Mouse (Mus musculus) left cerebral cortex, adult 11 months (tissue): ENCODE measurements around the gene Kif5c.
A peak's percentile ranks its signal among the peaks of the same experiment; 100 is the strongest.

ENCODE experiments used
- DNase-seq: peaks from one replicate; pipeline ENCODE4 v3.0.0; 2022; ENCODE audit warnings: low spot score

Gene Kif5c

DNA sequence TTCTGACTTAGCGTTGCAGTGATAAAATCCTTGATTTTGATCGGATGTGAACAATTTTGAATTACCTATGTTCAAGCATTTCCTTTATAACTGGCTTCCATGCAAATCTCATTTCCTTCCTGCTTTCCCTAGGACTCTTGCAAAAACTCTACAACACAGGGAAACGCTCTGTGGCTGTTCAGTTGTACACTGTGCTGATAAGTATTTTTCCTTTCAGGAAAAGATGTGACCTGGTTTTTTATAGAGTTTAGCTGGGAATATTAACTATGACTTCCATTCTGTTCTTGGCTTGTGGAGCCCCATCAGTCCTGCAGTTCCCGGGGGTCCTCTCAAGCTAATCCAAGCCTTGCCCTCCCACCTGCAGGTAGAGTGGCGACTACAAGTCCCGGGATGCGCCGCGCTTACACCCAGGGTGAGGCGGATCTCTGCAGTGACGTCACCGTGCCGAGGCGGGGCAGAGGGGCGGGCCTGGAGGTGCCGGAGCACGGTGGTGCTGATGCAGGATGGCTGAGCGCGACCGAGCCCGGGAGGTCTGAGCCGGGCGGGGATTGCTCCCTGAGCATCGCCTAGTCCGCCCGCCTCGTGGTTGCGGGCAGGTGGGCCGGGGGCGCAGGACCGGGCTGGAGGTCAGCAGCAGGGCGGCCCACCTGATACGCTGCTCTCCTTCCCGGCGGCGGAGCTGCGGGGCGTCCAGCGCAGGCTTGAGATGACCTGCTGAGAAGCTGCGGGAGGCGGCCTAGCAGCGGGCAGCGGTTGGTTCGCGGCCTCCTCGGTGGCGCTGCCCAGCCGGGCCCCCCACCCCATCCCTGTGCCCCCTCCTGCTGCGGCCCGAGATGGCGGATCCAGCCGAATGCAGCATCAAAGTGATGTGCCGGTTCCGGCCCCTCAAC is at the start of gene Kif5c:
Kif5c (plus strand) TSS at position 470 of the 890 bp plus-strand sequence.
- peak; percentile 87 for DNase-seq

DNA sequence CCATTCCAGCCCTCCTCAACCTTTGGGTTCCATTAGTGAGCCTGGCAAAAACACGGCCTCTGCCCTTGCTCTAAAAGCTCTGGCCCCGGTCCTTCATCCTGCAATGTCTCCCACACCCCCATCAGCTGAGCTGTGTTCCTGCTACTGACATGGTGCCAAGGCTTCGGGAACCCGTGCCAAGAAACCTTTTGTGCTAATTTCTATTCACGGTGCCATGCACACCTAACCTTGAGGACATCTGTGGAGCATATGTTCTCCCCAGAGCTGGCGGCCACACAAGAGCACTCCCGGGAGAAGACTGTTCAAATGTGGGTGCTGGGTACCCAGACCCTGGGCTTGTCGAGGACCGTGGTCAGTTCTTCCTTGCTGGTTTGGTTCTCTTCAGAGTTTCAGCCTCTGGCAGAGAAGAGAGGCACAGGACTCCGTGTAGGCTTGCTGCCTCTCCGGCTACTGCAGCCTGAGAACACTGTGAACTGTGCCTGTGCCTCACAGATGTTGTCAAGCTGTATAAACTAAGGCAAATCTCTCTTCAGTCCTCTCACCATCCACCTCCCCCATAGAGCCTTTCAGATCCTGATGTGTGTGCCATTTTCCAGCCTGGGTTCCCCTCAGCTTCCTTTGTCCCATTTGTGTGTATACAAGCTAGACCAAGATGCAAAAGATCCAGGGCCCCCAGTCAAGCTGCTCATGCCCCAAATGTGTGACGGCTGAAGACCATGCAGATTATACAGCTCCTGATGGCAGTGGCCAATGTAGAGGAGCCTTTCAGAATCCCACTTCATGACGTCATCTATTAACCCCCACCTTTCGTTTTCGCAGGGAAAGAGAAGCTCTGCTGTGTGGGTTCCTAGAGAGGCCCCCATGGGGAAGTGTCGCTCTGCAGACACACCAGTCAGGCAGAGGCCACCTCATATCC is 49.0 kb upstream of the Kif5c start:
- DNase-seq = no peak

DNA sequence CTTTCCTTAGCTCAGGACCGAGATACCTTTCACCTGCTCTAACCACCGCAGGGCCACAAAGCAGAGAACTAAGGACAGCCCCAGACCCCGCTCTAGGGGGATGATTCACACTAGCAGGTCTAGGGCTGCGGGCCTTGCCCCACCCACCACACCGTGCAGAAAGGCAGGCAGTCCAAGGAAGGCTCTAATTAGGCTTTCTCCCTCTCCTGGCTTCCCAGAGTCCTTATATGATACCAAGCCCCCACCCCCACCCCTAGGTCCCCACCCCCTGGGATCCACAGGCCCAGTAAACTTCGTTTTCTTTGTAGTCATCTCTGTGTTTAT is 48.4 kb upstream of the Kif5c start:
- no peak for DNase-seq

DNA sequence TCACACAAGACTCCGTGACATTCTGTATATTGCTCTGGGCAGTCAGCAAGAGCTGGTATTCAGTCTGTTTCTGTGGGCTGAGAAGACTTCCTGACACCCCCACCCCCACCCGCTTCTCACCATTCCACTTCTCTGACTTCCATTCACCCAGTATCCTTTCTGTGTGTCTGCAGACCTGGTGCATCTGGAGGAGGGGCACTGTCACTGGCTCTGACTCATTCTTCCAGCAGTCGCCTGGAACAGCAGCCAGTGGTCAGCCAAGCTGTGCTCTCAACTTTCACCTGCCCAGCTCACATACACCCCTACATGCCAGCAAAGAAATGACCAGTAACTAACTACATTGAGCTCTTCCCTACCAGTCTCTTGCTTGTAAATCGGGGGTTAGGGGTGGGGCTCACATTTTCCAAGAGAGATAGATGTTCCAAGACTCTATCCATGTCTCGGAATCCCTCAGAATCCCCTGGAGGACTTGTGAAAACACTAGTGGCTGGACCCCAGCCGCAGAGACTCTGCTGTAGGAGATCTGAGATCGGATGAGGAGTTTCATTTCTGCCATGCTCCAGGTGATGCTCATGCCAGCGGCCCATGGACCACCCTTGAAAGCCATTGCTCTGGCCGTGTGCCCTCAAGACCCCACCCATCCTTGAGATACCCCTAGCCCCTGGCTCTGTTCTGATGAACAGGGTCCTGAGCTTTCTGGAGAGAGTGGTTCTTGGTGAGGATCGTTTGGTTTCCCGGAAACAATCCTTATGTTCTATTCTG is 47.8 kb upstream of the Kif5c start:
- DNase-seq = no peak

DNA sequence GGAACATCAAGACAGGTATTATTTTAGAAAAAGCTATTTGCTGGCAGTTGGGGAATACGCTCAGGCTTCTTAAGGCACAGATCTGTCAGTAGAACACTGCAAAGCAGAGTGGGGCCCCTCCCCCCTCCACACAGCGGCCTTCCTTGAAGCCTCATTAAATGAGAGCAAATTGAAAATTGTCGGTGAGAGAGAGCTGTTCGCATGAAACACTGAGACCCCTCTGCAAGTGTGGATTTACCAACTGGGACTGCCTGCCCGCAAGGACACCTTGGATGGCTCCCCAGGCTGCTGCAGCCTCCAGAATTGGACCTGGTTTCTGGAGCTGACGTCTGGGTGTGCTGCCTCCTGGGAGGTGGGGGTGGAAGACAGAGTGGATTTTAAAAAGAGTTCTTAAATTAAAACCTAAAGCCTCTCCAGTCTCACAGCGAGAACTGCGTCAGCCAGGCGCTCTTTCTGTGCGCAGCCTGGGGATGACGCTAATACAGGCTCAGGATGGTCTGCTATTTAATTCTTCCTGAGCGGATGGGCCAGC is 46.9 kb upstream of the Kif5c start:
- peak; percentile 32 for DNase-seq

DNA sequence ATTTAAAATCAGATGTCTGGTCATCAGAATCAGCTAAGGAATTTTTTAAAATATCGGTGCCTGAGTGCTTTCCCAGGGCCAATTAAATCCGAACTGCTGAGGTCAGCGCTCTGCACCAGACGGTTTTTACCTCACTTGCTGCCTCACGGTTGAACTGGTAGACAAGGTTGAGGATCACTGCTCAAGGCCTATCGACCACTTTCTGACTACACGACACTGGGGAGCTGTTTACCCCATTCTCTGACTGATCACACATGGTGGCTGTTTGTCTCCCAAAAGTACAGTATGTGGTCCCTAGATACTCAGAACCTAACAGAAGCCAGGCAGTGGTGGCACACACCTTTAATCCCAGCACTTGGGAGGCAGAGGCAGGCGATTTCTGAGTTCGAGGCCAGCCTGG is 46.4 kb upstream of the Kif5c start:
- no peak for DNase-seq

DNA sequence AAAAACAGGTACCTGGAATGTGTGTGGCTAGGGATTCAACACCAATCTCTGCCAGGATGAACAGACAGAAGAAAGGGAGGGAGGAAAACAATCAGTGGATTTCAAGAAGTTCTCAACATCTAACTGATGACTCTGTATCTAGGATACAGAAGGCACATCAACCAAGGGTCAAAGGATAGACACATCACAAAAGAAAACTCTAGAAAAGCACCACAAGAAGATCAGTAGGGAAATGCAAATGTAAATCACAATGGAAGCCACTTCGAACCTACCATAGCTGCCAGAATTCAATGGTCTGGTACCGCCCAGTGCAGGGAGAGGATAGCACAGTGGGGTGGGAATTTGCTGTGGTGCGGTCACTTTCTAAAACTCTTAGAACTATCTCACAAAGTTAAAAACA is 45.8 kb upstream of the Kif5c start:
- DNase-seq = no peak

DNA sequence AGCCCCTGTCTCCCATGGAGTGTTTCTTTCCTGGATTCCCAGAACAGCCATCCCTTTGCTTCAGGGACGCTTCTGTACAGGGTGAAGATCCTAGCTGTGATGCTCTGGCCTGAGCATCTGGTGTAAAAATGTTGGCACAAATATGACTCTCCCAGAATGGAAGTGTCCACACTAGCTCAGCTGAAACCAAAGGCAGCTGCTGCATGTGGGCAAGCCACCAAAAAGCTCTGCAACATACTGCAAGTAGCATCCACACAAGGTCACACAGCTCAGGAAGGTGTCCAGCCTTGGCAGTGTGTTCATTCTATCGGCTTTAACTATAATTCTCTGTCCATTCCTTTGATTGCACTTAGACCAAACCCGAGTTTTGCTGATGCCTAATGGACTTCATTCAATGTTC is 38.5 kb upstream of the Kif5c start:
- DNase-seq = no peak

DNA sequence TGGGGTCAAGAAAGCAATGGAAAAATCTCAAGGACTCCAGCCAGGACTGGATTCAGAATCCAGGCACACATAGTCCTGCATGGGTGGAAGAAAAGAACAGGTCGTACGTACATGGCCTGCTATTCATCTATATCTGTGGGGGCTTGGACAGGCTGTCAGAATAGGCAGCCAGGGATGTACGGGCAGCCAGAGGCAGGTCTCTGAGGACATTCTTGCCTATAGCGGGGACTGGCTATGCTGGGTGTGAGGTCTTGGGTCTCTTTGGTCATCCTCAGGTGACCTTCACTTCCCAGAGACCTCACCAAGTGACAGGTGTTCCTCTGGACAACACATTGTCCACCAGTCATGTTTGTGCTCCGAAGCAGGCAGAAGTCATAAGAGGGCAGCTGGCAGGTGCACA is 36.6 kb upstream of the Kif5c start:
- DNase-seq = no peak

DNA sequence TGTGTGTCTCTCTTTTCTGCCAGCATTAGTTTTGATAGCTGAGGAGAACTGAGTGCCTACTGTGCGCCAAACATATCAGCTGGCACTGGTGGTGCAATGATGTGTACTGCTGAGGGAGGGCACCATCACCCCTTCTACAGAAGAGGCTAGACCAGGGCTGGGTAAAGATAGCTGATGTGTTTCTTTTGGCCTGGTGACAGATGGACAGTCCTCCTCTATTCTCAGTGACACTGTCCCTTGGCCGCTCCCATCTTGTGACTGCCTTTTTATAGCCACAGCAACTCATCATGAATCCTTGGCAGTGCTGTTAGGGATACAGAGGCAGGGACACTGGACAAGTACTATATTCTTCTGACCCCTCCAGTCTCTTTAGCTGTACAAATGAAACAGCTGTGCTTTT is 35.8 kb upstream of the Kif5c start:
- DNase-seq = no peak

DNA sequence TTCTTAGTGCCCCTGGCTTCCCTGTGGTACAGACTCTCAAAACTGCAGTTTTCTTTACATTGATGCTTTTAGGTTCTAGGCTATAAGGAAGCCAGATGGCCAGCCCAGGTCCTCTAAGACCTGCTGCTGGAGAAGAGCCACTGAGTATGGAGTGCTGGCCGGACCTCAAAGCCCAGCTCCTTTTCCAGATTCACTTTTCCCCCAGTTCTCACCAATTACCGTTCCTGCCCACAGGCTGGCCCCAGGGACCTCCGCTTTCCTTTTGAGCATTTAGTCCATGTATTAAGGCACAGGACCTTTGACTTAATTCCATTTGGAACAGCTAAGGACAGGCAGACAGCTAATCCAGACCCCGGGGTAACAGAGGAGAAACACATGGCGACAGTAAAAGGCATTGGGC is 28.6 kb upstream of the Kif5c start:
- no peak for DNase-seq

DNA sequence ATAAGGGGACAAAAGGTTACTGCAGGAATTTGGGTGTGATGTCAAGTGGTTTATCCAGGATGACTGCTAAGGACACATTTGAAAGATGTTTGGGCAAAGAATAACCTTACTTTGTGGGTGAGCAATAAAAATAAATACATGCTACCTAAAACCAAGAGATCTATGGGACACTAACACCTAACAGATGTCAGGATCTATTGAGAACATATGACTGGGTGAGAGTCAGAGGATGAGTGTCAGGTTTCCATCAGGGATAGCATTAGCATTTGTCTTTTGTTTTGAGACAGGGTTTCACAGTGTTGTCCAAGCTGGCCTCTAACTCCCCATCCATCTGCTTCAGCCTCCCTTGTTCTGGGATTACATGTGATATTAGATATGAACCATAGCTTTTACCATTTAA is 26.2 kb upstream of the Kif5c start:
- no peak for DNase-seq

DNA sequence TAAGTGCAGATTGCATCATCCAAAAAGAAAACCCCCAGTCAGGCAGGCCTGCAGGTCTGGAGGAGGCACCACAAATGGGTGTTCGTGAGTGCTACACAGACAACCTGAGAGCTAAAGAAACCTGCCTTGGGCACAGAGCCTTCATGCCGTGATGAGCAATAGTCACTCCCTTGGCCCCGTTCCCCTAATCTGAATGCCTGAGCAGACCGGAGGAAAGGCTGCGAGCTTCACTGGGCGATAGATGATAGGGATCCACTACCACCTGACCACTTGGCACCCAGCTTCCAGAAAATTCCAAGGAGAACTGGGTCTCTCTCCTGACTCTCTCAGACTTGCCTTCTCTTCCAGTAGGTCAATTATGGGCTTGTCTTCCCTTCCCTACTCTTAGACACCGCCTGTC is 24.2 kb upstream of the Kif5c start:
- DNase-seq = no peak

DNA sequence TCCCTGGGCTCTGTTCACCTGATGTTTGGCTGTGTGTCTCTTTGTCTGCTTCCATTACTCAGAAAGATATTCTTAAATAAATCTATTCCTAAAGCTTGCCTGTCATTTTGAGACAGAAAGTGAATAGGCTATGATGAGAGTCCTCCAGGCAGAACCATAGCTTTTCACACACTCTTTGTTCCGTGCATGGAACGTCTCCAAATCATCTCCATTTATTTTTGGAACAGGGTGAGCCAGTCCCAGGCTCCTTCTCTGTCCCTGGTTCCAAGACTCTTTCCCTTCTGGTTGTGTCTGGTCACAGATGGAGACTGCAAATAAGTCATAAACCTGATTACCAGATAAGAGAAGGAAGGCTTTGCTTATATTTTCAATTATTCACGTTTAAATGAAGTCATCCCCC is 22.8 kb upstream of the Kif5c start:
- DNase-seq = no peak

DNA sequence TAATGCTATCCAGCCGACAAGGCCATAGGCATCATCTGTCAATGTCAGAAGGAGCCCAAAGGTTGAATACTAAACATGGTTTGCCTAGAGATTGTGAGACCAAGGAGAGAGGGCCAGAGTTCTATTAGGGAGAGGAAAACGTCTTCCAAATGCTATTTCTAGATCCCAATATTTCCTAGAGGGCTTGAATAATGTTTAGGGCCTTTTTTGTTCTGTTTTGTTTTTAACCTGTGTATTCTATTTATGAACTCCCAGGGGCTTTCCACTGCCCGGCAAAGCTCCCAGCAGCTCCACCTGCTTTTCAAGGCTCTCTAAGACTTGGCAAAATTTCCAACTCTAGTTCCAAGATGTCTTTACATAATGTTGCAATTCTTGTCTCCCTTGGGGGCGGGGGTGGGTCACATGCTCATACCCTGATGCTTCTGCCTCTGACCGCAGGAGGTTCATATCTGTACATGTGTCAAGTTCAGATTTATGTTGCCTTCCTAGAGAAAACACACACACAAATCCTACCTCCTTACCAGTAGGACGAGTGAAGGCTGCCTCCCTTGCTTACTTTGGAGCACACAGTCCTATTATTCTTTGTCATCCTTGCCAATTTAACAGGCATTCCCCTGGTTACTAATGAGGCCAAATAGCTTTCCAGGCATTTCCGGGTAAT is 18.9 kb upstream of the Kif5c start:
- no peak for DNase-seq

DNA sequence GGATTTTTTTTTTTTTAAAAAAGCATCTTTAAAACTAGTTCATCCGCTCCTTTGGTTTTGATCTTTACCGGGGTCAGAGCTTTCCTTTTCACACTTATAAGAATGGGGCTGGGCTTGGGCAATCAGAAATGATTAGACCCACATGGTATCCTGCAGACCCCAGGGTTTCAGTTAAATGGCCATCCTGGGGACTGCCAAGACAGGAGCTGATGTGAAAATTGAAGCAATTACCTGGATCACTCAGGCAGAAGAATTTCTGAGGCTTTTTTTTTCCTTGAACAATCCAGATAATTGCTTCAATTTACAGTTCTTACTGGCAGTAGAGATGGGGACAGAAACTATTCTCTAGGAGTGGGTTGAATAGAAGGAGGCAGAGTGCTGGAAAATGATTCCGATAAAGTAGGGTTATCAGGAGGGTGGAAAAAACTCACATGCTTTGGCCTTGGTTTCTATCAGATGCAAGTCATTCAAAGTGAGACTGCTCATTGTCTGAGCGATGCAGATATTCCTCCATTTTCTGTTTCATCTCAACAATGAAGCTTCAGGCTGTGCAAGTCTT is 16.2 kb upstream of the Kif5c start:
- no peak for DNase-seq

DNA sequence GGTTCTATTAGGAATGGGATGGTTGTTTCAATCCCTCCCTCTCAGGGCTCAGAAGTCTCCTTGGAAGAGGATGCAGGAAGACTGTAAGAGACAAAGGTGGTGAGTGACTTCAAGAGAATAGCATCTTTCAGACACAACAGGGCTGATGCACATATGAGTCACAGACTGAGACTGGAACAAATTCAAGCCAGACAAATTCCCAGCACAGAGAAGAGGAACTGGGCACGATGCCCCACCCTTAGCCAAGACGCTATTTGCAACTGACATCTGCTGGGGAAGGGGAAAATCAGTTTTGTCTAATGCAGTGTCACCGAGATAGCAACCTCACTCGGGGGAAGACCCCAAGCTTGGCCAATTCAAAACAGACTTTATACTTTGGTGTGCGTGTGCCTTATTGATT is 9.5 kb upstream of the Kif5c start:
- DNase-seq = no peak

DNA sequence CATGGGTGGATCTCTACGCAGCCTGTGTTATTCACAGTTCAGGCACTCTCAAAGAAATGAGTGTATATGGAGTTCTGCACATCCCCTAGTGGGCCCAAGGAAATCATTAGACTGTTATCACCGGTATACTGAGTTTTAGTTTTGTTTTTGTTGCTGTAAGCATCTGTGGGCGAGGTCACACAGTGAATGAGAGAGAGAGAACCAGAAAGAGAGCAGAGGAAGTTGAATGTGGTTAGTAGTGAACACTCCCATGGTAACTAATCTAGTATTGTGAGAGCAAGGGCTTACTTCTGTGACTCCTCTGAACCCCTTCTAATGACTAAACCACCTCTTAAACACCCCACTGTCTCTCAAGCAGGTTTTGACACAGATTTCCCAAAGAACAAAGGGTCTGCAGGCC is 2.3 kb upstream of the Kif5c start:
- no peak for DNase-seq

DNA sequence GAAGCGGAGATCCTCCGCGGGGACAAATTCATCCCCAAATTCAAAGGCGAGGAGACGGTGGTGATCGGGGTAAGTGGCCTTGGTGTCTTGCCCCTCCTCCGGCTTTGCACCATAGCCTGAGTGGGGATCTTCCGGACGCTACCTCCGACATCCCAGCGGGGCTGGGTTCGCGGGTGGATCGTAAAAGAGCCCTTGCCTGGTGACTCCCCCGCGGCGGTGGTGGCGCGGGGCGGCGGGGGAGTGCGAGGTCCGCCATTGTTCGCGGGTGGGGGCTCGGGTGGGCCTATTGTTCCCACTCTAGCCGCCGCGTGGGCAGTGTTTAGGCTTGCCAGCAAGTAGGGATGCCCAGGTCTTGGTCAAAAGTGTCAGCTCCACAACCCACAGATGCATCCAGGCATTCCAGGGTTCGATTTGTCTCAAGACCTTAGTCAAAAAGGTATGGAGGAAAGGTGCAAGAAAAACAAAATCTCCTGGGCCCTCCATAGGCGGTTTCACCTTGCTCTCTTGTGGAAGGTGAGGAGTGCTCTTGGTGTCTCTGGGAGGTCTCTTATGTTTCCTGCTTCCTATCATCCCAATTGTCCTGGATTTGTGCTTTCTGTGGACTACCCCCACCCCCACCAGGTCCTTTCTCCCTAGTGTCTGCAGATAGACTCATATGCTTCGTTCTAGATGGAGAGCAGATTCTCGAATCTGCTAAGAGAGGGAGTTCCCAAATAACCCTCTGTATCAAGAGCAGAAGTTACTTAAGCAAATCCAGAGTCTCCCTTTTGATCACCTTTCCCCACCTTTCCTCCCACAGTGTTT is 823 bp downstream of the Kif5c start:
- DNase-seq = no peak

DNA sequence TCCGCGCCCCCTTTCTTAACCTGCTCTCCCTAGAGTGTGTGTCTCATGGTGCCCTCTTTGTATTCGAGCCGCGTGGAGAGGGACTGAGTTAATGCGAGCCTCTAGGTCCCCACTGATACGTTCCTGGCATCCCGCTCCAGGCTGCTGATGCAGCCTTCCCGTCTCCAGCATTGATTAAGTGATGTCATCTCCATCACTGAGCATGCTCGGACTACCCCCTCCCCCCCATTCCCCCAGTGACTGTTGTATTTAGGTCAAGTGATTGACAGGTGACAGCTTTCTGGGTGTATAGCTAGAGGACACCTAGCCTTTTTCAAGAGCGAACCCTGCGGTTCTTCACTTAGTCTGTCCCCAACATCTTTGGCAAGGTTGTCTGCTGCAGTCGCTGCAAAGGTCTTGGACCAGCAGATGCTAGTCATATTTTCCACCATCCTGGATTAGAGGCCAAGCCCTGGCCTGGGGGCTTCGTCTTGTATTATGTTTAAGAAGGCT is 1.6 kb downstream of the Kif5c start:
- DNase-seq = no peak
